Mouse (Mus musculus) left cerebral cortex, adult 2 months (tissue): Measurements from ENCODE around the gene Ap3d1. TPM values are rescaled to one million over a fixed set of nuclear protein-coding genes. Genes with fewer than 3 reads are reported as not detected.
A peak's percentile ranks its signal among the peaks of the same experiment; 100 is the strongest.

Experiments
- DNase-seq, 2 experiments: peaks; one replicate each; pipeline ENCODE4 v3.0.0; 2021 to 2022; ENCODE audit warnings: low spot score in 2 of 2, mixed read lengths in 1 of 2; ENCODE audit errors: extremely low spot score in 1 of 2
- H3K27ac ChIP-seq: fragments of 200-600 bp; 2 replicates; pipeline ENCODE4 v1.8.1; 2022
- H3K4me3 ChIP-seq: fragments of 200-600 bp; 2 replicates; pipeline ENCODE4 v1.8.1; 2022
- CTCF ChIP-seq: fragments of 200-600 bp; IDR thresholded peaks from 2 replicates; pipeline ENCODE4 v1.8.1; 2022; ENCODE audit warnings: antibody characterized with exemption, mild to moderate bottlenecking, moderate library complexity
- intact Hi-C: fragments of 180-260 bp; cut with DNase I; formaldehyde crosslinking; loops from one replicate; pipeline ENCODE4 v1.15.1; 2025
- total RNA-seq, 2 experiments: library from RNA; stranded (reverse); gene quantifications; 2 replicates each; pipeline ENCODE4 v1.2.3; 2021

Gene Ap3d1
- total RNA-seq, 2 experiments from 2014 or later, result 150 to 151 TPM

- no peak for TF ChIP-seq CTCF
- Histone ChIP-seq H3K27ac (no peak overlapping the region), H3K4me3 (no peak overlapping the region)
- intact Hi-C loops, result no loop called here
- DNase-seq, result no peak
Observed at GRCm38 (mm10) chr10:80693401-80694045, 48.5 kb downstream of the Ap3d1 start.

GRCm38 (mm10) chr10:80692249-80693165 is 49.6 kb downstream of the Ap3d1 start:
- TF ChIP-seq CTCF, result no peak
- no peak for DNase-seq
- no peak overlapping the region for H3K4me3 ChIP-seq
- H3K27ac ChIP-seq, result no peak overlapping the region; the same call in 1 of the 2 replicates
- intact Hi-C loops, result no loop called here

- TF ChIP-seq CTCF, result peak; percentile 73
- intact Hi-C loops, result loop anchor here (1.0 to 10.0 kb wide), 3 partner anchors 29 to 243 kb away; no protein-coding TSS in a partner anchor
- Histone ChIP-seq H3K4me3 (no peak overlapping the region), H3K27ac (no peak overlapping the region)
- no peak for DNase-seq
Observed at GRCm38 (mm10) chr10:80687850-80688249, 54.2 kb downstream of the Ap3d1 start.

- Histone ChIP-seq H3K27ac (no peak overlapping the region), H3K4me3 (no peak overlapping the region)
- TF ChIP-seq CTCF, result no peak
- intact Hi-C loops, result loop anchor here (2.0 to 10.0 kb wide), 2 partner anchors 76 to 242 kb away; no protein-coding TSS in a partner anchor
- DNase-seq, result no peak
Observed at GRCm38 (mm10) chr10:80686617-80687016, 55.4 kb downstream of the Ap3d1 start.

- no peak overlapping the region for H3K4me3 ChIP-seq
- DNase-seq, result no peak
Observed at GRCm38 (mm10) chr10:80684984-80685383, 57.1 kb downstream of the Ap3d1 start.

GRCm38 (mm10) chr10:80684214-80684613 is 57.9 kb downstream of the Ap3d1 start:
- intact Hi-C loops, result loop anchor here (10.0 kb wide), 1 partner anchor 239 kb away; no protein-coding TSS in a partner anchor
- Histone ChIP-seq H3K4me3 (no peak overlapping the region), H3K27ac (no peak overlapping the region)
- no peak for DNase-seq
- peak; percentile 76 for TF ChIP-seq CTCF

More at GRCm38 (mm10) chr10:80684984-80685383, 57.1 kb downstream of the Ap3d1 start:
- TF ChIP-seq CTCF, result no peak
- H3K27ac ChIP-seq, result no peak overlapping the region
- intact Hi-C loops, result loop anchor here (10.0 kb wide), 1 partner anchor 240 kb away; no protein-coding TSS in a partner anchor

- H3K4me3 ChIP-seq, result no peak overlapping the region
- TF ChIP-seq CTCF, result no peak
- no peak for DNase-seq
- no peak overlapping the region for H3K27ac ChIP-seq
- intact Hi-C loops, result loop anchor here (10.0 kb wide), 1 partner anchor 239 kb away; no protein-coding TSS in a partner anchor
Observed at GRCm38 (mm10) chr10:80683647-80684046, 58.4 kb downstream of the Ap3d1 start.

- intact Hi-C loops, result loop anchor here (10.0 kb wide), 1 partner anchor 237 kb away; no protein-coding TSS in a partner anchor
- no peak overlapping the region for H3K4me3 ChIP-seq
- no peak for DNase-seq
- H3K27ac ChIP-seq, result no peak overlapping the region
- no peak for TF ChIP-seq CTCF
Observed at GRCm38 (mm10) chr10:80682003-80682402, 60.1 kb downstream of the Ap3d1 start.

GRCm38 (mm10) chr10:80680260-80680696 is 61.8 kb downstream of the Ap3d1 start:
- DNase-seq, result no peak
- intact Hi-C loops, result loop anchor here (10.0 kb wide), 1 partner anchor 235 kb away; no protein-coding TSS in a partner anchor
- Histone ChIP-seq H3K27ac (no peak overlapping the region; the same call in 1 of the 2 replicates), H3K4me3 (no peak overlapping the region)
- no peak for TF ChIP-seq CTCF

GRCm38 (mm10) chr10:80679556-80680259 is 62.4 kb downstream of the Ap3d1 start:
- intact Hi-C loops, result loop anchor here (5.0 to 10.0 kb wide), 2 partner anchors 102 to 235 kb away; partner anchors contain the start of gene Klf16
- H3K27ac ChIP-seq, result no peak overlapping the region; the same call in 1 of the 2 replicates
- no peak for DNase-seq
- H3K4me3 ChIP-seq, result no peak overlapping the region
- no peak for TF ChIP-seq CTCF
